Mouse (Mus musculus): Measurements from ENCODE around the gene Zmynd15. TPM values are rescaled to one million over a fixed set of nuclear protein-coding genes. Genes with fewer than 3 reads are reported as not detected.

The Zmynd15 gene
- polyA plus RNA-seq, 1 experiment from 2014 or later = 0.27 TPM

GRCm38 (mm10) chr11:70431574-70431973 is 27.7 kb upstream of the Zmynd15 start:
- peak overlapping the region; percentile 58; the same call in 1 of the 2 replicates for H3K4me2 ChIP-seq (ENCODE audit: low read depth, low read length, severe bottlenecking)
- no peaks in the 10 kb centered on the region for H3K36me3 ChIP-seq (ENCODE audit: control insufficient read depth, insufficient read depth, low read length)
- H3K27ac ChIP-seq (ENCODE audit: low read depth, low read length) = no peak overlapping the region
- peak overlapping the region; percentile 53 for H3K9ac ChIP-seq (ENCODE audit: low read length)
- ATAC-seq (replicated peaks; ENCODE audit: low FRiP score) (no peak), DNase-seq (ENCODE audit: low spot score) (no peak)
- H3K4me1 ChIP-seq (replicated peaks; ENCODE audit: control insufficient read depth, insufficient read depth, low read length) = peaks cover 17% of the 10 kb centered on the region; the same call in 1 of the 2 replicates
- WGBS = 31% methylated on average over 5 of the region's 5 CpGs
- H3K9me3 ChIP-seq (ENCODE audit: control insufficient read depth, low read length) = no peaks in the 10 kb centered on the region
- no peaks in the 10 kb centered on the region for H3K27me3 ChIP-seq (ENCODE audit: control insufficient read depth, insufficient read depth, low read length)
- peak overlapping the region; percentile 78; the same call in 1 of the 2 replicates for H3K4me3 ChIP-seq (ENCODE audit: low read depth, low read length)

GRCm38 (mm10) chr11:70432048-70432894 is 27.0 kb upstream of the Zmynd15 start, which contains the start of gene Arrb2:
Gene Arrb2 (plus strand): TSS chr11:70432635.
- H3K36me3 ChIP-seq (ENCODE audit: control insufficient read depth, insufficient read depth, low read length) = no peaks in the 10 kb centered on the region
- H3K27me3 ChIP-seq (ENCODE audit: control insufficient read depth, insufficient read depth, low read length) = no peaks in the 10 kb centered on the region
- WGBS = under 1% methylated on average over 71 of the region's 75 CpGs
- H3K4me3 ChIP-seq (ENCODE audit: low read depth, low read length) = peak within 1 kb of the TSS; percentile 78
- peak within 1 kb of the TSS; percentile 89 for H3K9ac ChIP-seq (ENCODE audit: low read length)
- no peaks in the 10 kb centered on the region for H3K9me3 ChIP-seq (ENCODE audit: control insufficient read depth, low read length)
- H3K27ac ChIP-seq (ENCODE audit: low read depth, low read length) = peak within 1 kb of the TSS; percentile 81
- H3K4me1 ChIP-seq (replicated peaks; ENCODE audit: control insufficient read depth, insufficient read depth, low read length) = peaks cover 17% of the 10 kb centered on the region; the same call in 1 of the 2 replicates
- DNase-seq (ENCODE audit: low spot score) = peak; percentile 100
- peak; percentile 95 for ATAC-seq (replicated peaks; ENCODE audit: low FRiP score)
- H3K4me2 ChIP-seq (ENCODE audit: low read depth, low read length, severe bottlenecking) = peak within 1 kb of the TSS; percentile 58

- Histone ChIP-seq H3K4me1 (replicated peaks; ENCODE audit: control insufficient read depth, insufficient read depth, low read length) (peaks cover 17% of the 10 kb centered on the region; the same call in 1 of the 2 replicates), H3K36me3 (ENCODE audit: control insufficient read depth, insufficient read depth, low read length) (no peaks in the 10 kb centered on the region; the same call in 1 of the 2 replicates), H3K9me3 (ENCODE audit: control insufficient read depth, low read length) (no peaks in the 10 kb centered on the region), H3K4me3 (ENCODE audit: low read depth, low read length) (peak overlapping the region; percentile 78), H3K27me3 (ENCODE audit: control insufficient read depth, insufficient read depth, low read length) (no peaks in the 10 kb centered on the region), H3K4me2 (ENCODE audit: low read depth, low read length, severe bottlenecking) (peak overlapping the region; percentile 58), H3K27ac (ENCODE audit: low read depth, low read length) (peak overlapping the region; percentile 62), H3K9ac (ENCODE audit: low read length) (peak overlapping the region; percentile 89)
- 6% methylated on average over 15 of the region's 15 CpGs for WGBS
- ATAC-seq (replicated peaks; ENCODE audit: low FRiP score) = peak; percentile 60
- DNase-seq (ENCODE audit: low spot score) = peak; percentile 79
These were observed 26.2 kb upstream of the Zmynd15 start for GRCm38 (mm10) chr11:70432895-70433568.

GRCm38 (mm10) chr11:70433569-70433943 is 25.7 kb upstream of the Zmynd15 start:
- H3K9me3 ChIP-seq (ENCODE audit: control insufficient read depth, low read length) = no peaks in the 10 kb centered on the region
- peak overlapping the region; percentile 78; the same call in 1 of the 2 replicates for H3K4me3 ChIP-seq (ENCODE audit: low read depth, low read length)
- H3K9ac ChIP-seq (ENCODE audit: low read length) = peak overlapping the region; percentile 89
- 70% methylated on average over 1 of the region's 1 CpGs for WGBS
- peaks cover 17% of the 10 kb centered on the region; the same call in 1 of the 2 replicates for H3K4me1 ChIP-seq (replicated peaks; ENCODE audit: control insufficient read depth, insufficient read depth, low read length)
- DNase-seq (ENCODE audit: low spot score) (no peak), ATAC-seq (replicated peaks; ENCODE audit: low FRiP score) (no peak)
- H3K4me2 ChIP-seq (ENCODE audit: low read depth, low read length, severe bottlenecking) = peak overlapping the region; percentile 58
- no peaks in the 10 kb centered on the region; the same call in 1 of the 2 replicates for H3K36me3 ChIP-seq (ENCODE audit: control insufficient read depth, insufficient read depth, low read length)
- H3K27ac ChIP-seq (ENCODE audit: low read depth, low read length) = no peak overlapping the region
- H3K27me3 ChIP-seq (ENCODE audit: control insufficient read depth, insufficient read depth, low read length) = no peaks in the 10 kb centered on the region

GRCm38 (mm10) chr11:70433951-70434350 is 25.3 kb upstream of the Zmynd15 start:
- Histone ChIP-seq H3K4me1 (replicated peaks; ENCODE audit: control insufficient read depth, insufficient read depth, low read length) (peaks cover 17% of the 10 kb centered on the region; the same call in 1 of the 2 replicates), H3K9me3 (ENCODE audit: control insufficient read depth, low read length) (no peaks in the 10 kb centered on the region), H3K4me2 (ENCODE audit: low read depth, low read length, severe bottlenecking) (peak overlapping the region; percentile 58; the same call in 1 of the 2 replicates), H3K27ac (ENCODE audit: low read depth, low read length) (no peak overlapping the region), H3K4me3 (ENCODE audit: low read depth, low read length) (0 out of 2 replicates have a peak overlapping the region, but pooled peaks have one; percentile 78), H3K36me3 (ENCODE audit: control insufficient read depth, insufficient read depth, low read length) (no peaks in the 10 kb centered on the region; the same call in 1 of the 2 replicates), H3K27me3 (ENCODE audit: control insufficient read depth, insufficient read depth, low read length) (no peaks in the 10 kb centered on the region), H3K9ac (ENCODE audit: low read length) (peak overlapping the region; percentile 89)
- no peak for DNase-seq (ENCODE audit: low spot score)
- 93% methylated on average over 3 of the region's 3 CpGs for WGBS
- ATAC-seq (replicated peaks; ENCODE audit: low FRiP score) = no peak

GRCm38 (mm10) chr11:70435476-70435875 is 23.8 kb upstream of the Zmynd15 start:
- WGBS = 82% methylated on average over 5 of the region's 5 CpGs

GRCm38 (mm10) chr11:70437426-70437825 is 21.8 kb upstream of the Zmynd15 start:
- Histone ChIP-seq H3K9ac (ENCODE audit: low read length) (no peak overlapping the region), H3K4me3 (ENCODE audit: low read depth, low read length) (no peak overlapping the region), H3K27ac (ENCODE audit: low read depth, low read length) (no peak overlapping the region), H3K4me2 (ENCODE audit: low read depth, low read length, severe bottlenecking) (no peak overlapping the region), H3K27me3 (ENCODE audit: control insufficient read depth, insufficient read depth, low read length) (no peaks in the 10 kb centered on the region), H3K4me1 (replicated peaks; ENCODE audit: control insufficient read depth, insufficient read depth, low read length) (peaks cover 12% of the 10 kb centered on the region; the same call in 1 of the 2 replicates), H3K36me3 (ENCODE audit: control insufficient read depth, insufficient read depth, low read length) (no peaks in the 10 kb centered on the region; the same call in 1 of the 2 replicates), H3K9me3 (ENCODE audit: control insufficient read depth, low read length) (no peaks in the 10 kb centered on the region)
- DNase-seq (ENCODE audit: low spot score) (no peak), ATAC-seq (replicated peaks; ENCODE audit: low FRiP score) (no peak)
- WGBS = 92% methylated on average over 6 of the region's 6 CpGs

More at GRCm38 (mm10) chr11:70435476-70435875, 23.8 kb upstream of the Zmynd15 start:
- Histone ChIP-seq H3K4me1 (replicated peaks; ENCODE audit: control insufficient read depth, insufficient read depth, low read length) (peaks cover 17% of the 10 kb centered on the region; the same call in 1 of the 2 replicates), H3K4me3 (ENCODE audit: low read depth, low read length) (no peak overlapping the region), H3K9me3 (ENCODE audit: control insufficient read depth, low read length) (no peaks in the 10 kb centered on the region), H3K4me2 (ENCODE audit: low read depth, low read length, severe bottlenecking) (no peak overlapping the region), H3K36me3 (ENCODE audit: control insufficient read depth, insufficient read depth, low read length) (no peaks in the 10 kb centered on the region; the same call in 1 of the 2 replicates), H3K9ac (ENCODE audit: low read length) (no peak overlapping the region), H3K27ac (ENCODE audit: low read depth, low read length) (no peak overlapping the region), H3K27me3 (ENCODE audit: control insufficient read depth, insufficient read depth, low read length) (no peaks in the 10 kb centered on the region)
- no peak for DNase-seq (ENCODE audit: low spot score)
- ATAC-seq (replicated peaks; ENCODE audit: low FRiP score) = no peak

- no peaks in the 10 kb centered on the region; the same call in 1 of the 2 replicates for H3K36me3 ChIP-seq (ENCODE audit: control insufficient read depth, insufficient read depth, low read length)
- WGBS = 93% methylated on average over 7 of the region's 7 CpGs
These were observed 20.4 kb upstream of the Zmynd15 start for GRCm38 (mm10) chr11:70438728-70439374.

More at GRCm38 (mm10) chr11:70438728-70439374, 20.4 kb upstream of the Zmynd15 start:
- no peaks in the 10 kb centered on the region for H3K9me3 ChIP-seq (ENCODE audit: control insufficient read depth, low read length)
- no peak overlapping the region for H3K9ac ChIP-seq (ENCODE audit: low read length)
- peaks cover 3% of the 10 kb centered on the region; the same call in 1 of the 2 replicates for H3K4me1 ChIP-seq (replicated peaks; ENCODE audit: control insufficient read depth, insufficient read depth, low read length)
- no peak overlapping the region for H3K27ac ChIP-seq (ENCODE audit: low read depth, low read length)
- DNase-seq (ENCODE audit: low spot score) (no peak), ATAC-seq (replicated peaks; ENCODE audit: low FRiP score) (no peak)
- no peak overlapping the region for H3K4me3 ChIP-seq (ENCODE audit: low read depth, low read length)
- no peak overlapping the region for H3K4me2 ChIP-seq (ENCODE audit: low read depth, low read length, severe bottlenecking)
- no peaks in the 10 kb centered on the region for H3K27me3 ChIP-seq (ENCODE audit: control insufficient read depth, insufficient read depth, low read length)

Measured in forebrain, embryonic 11.5 days (tissue).